Mouse (Mus musculus): ENCODE data around the gene Actn1.

Actn1 gene

DNA sequence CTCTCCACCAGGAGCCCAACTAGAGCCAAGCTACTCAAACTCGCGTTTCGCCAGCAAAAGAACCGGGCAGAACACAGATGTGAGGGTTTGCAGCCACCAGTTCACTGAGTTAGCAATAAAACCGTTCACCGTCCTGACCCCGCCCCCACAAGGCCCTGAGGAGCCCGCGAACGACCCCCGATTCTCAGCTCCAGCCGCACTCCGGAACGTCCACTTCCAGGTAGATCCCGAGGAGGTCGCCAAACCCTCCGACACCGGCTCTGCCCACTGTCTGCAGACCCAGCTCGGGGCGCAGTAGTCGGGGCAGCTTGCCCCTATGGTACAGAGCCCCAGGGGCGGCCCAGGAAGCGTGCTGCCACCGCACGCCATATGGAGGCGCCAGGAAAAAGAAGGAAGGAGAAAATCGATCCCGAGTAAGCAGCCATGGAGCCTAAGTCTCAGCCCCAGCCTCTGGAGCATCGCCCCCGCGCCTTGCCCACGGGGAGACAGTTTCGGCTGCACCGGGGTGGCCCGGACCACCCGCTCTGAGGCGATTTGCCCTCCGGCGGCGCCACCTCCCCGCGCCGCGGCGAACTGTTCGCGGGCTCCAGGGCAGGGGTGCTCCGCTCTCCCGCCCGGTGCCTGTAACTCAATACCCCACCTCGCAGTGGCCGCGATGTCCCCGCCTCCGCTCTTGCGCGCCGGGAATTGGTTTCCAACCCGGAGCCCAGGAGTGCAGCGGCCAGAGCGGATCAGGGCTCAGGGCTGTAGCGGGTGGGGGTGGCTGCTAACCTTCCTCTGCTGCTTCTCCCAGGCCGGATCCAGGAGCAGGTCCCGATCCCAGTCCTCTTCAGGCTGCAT is 735 bp downstream of the Actn1 start:
- DNase-seq (ENCODE audit: low spot score in 2 of 2): peak; percentile 46 to 65

DNA sequence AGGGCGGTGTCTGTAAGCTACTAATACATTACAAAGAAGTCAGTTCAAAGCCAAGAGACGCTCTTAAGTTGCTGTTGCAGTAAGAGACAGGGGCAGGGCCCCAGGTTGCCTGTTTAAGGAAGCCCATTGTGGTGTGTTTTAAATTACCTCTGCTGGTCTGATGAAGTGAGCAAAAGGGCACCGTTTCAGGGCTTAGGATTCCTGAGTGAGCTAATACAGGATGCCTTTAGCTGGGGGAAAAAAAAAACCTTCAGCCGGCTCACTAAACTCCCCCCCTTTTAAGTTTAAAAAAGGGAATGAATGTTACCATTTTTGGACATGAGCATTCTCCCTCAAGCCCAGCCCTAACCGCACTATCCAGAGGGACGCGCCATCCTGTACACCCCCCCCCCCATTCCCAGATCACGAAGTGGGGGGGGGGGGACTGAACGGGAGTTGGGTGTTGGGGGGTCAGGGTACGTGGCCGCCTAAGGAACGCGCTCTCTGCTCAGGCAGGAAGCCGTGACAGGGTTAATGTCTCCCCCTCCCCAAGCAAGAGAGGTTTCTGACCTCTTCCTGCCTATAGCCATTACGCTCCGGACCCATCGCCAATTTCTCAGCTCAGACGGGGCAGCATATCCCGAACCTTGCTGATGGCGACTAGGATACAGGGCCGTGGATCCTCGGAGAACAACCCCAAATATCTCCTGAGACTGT is 1.5 kb downstream of the Actn1 start:
- DNase-seq (ENCODE audit: low spot score in 2 of 2): no peak

DNA sequence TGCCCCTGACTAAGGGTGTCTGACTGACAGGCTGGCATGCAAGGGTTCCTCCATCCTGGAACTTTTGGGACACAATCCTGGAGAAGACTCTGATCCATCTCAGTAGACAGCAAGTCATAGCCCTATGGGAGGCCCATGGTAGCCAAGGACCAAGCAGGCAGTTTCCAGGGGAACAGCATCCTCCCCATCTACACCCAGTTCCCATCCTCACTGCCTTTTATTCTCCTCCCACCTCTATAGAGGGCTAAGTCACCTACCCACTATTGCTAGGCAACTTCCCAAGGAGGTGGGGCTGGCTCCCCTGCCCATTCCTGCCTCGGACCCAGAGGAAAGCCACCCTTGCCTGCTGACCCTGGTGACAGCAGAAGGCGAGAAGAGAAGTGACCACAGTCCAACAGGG is 8.2 kb downstream of the Actn1 start:
- no peak for DNase-seq (ENCODE audit: low spot score in 2 of 2)

DNA sequence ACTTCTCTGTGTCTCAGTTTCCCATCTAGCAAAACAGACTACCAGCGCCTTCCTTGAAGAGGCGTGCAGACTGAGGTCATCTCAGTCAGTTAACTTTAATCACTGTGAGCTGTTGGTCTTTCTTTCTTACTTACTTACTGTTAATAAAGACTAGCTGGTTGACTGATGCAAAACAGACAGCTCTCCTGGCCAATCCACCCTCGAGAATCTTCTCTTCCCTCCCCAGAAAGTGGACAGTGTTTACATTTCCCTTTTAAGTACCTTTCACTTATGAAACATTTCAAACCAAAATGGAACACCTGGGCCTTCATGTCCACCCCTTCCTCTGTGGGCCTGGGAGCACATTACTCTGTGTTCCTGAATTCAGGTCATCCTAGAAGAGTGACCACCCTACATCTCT is 8.6 kb downstream of the Actn1 start:
- no peak for DNase-seq (ENCODE audit: low spot score in 2 of 2)

DNA sequence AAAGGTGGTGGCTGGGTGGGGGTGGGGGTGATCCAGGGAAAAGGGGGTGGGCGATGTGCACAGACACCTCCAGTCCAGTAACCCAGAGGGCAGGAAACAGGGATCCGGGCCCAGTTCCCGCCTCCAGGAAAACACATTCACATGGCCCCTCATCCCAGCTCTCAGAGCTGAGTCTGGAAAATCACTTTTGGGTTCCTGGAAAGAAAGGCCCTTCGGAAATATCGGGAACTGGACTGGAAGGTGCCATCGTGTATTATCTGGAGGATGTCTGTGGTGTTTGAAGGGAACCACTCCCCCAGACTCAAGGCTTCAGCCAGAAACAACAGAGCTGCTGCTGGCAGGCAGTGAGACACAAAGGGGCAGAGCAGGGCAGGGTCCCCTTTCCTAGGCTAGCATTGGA is 10.6 kb downstream of the Actn1 start:
- DNase-seq (ENCODE audit: low spot score in 2 of 2): no peak

DNA sequence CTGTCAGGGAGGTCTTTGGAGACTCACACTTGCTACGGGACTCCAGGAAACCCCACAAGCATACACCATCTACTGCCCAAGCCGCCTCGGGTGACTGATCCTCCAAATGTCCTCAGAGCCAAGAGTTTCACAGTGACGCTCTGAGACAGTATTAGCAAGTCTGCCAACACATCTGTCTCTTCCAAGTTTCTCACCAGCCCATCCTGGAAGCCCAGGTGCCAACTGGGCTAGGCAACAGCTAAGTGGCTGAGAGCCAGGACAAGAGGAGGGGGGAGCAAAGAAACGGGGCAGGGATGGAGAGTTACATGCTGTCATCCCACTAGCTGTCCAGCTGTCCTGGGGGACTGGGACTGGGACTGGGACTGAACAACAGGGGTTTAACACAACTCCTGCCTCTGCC is 13.1 kb downstream of the Actn1 start:
- DNase-seq (ENCODE audit: low spot score in 2 of 2): no peak

DNA sequence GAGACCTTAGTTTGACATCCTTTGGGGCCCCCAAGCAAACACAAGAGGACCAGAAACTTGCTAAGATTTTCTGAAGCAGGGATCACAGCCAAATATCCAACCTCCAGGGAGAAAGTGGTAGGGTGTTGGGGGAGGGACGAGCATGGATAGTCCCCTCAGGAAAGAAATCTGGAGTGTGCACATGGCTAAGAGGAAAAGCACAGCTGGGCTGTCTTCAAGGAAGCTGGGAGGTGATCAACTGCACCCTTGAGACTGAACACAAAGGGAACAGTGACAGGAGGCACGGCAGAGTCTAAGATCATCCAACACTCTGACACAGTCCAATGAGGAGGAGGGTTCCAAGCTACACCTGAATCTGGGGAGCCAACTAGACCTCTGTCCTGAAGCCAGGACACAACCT is 13.7 kb downstream of the Actn1 start:
- DNase-seq (ENCODE audit: low spot score in 2 of 2): no peak

DNA sequence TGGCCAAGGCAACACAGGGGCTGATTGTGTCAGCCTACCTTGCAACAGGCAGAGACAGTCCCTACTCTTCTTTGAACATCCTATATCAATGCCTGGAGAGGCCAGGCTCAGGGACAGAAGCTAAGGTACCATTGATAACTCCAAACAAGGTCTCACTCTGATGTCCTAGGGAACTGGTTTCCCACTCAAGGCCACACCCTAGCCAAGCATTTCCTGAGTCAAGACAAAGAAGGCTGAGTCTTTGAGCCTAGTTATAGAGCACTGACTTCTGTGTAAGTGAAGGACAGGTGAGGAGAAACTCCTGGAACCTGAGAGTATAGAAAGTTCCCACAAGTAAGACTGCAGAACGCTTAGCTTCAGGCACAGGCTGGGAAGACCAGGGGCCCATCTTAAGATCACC is 15.4 kb downstream of the Actn1 start:
- no peak for DNase-seq (ENCODE audit: low spot score in 2 of 2)

DNA sequence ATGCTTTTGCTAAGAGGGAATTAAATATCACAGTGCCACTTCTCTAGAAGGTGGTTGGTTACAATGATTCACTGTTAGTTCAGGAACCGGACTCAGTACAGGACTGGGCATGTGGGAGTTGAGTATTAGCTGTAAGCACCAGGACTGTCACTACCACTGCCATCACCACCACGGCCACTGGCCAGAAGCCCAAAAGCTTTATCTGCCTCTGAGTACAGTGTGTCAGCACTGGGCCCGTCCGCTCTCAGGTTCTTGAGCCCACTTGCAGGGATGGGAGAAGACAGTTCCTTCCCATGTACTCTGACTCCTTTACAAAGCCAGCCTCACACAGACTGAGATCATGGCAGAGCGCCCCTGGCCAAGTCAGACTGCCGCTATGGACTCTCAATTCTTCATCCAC is 16.0 kb downstream of the Actn1 start:
- no peak for DNase-seq (ENCODE audit: low spot score in 2 of 2)

DNA sequence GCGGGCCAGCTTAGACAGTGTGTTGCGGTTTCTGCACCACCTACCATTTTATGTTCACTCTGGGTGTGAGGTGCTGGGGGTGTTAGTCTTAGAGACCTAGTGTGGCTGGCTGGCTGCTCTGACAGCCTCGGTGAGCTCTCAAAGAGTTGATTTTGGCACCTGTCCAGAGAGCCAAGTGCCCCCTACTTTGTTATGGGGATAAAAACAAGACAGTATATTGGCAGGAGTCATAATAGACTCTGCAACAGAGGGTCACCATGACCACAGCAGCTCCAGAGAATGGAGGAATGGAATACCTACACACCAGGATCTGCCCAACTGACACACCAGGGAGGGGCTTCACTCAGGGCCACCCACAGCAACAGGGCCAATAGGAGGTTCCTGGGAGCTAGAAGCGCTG is 16.8 kb downstream of the Actn1 start:
- DNase-seq (ENCODE audit: low spot score in 2 of 2): no peak

DNA sequence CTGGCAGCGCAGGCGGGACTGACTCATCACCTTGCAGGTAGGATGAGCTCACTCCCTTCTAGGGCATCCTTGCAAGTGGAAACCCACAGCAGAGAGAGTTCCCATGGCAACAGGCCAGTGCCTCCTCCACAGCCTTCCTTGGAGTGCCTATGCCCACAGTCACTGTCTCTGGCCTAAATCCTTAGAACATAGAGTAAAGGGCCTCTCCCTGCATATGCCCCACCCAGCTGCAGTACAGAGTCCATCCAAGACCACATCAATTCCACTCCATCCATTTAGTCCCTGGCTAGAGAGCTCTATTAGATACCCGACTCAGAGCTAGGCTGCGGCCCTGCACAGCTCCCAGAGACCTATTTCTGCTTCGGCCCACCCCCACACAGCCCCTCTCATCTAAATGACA is 20.7 kb downstream of the Actn1 start:
- DNase-seq (ENCODE audit: low spot score in 2 of 2): peak; percentile 53 to 61

DNA sequence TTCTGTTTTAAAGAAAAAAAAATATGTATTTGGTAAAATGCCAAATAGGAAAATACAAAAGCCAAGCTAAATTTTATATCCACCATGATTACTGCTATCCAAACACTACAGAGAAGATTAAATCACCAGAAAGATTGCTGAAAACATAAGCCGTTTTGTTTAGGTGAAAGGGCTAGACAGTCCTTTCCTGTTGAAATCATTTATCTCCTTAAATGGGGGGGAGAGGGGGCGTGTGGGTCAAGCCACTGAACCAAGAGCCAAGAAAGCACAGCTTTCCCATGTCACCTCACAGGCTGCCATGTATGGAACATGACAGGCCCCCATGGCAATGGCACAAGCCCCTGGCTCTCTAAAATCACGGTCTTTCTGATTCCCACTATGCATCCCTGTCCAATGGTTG is 21.6 kb downstream of the Actn1 start:
- DNase-seq (ENCODE audit: low spot score in 2 of 2): no peak

DNA sequence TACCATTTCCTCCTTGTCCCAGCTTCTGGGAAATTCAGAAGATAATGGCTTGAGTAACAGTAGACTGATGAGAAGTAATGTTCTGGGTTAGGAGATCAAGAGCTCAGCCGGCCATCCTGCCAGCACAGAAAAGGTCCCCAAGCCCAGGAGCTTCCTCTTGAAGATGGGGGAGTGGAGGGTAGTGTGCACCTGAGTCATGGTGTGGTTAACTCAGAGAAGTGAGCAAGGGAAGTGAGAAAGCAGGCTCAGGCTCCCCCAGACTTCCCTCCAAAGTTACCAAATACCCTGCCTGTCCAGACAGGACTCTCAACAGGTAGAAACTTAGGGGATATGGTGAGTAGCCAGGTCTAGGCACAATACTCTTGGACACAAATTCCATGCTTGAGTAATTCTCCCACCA is 24.9 kb downstream of the Actn1 start:
- no peak for DNase-seq (ENCODE audit: low spot score in 2 of 2)

DNA sequence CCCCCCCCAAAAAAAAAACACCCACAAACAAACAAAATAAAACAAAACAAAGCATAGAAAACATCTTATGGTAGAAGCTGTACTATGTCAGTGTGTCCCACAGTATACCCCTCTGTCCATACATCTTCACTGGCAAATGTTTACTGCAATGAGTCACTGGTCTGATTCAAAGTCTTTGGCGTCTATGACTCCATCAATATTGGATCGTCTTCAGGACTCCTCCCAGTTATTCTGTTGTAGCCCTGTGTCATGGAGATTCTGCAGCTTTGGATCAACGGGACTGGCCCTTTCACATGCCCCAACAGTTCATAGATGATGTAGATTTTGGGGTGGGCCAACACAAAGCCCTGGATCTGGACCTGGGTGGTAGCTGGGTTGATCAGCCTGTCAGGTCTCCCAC is 25.9 kb downstream of the Actn1 start:
- no peak for DNase-seq (ENCODE audit: low spot score in 2 of 2)

DNA sequence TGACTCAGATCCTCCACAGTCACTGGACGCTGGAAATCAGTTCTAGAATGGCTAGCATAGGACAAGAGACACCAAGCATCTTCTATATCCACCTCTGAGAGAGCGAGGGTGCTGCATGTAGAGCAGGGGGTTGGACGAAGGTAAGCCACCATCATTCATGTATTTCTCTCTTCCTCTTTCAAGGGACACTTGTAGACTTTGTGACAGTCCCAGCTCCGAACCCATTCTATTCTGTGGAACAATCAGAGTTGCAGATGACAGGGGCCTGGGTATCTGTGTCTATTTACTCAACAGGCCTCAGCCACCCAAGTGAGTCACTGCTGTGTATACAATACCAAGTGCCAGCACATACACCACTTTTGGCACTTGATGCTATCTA is 27.3 kb downstream of the Actn1 start:
- DNase-seq (ENCODE audit: low spot score in 2 of 2): no peak

DNA sequence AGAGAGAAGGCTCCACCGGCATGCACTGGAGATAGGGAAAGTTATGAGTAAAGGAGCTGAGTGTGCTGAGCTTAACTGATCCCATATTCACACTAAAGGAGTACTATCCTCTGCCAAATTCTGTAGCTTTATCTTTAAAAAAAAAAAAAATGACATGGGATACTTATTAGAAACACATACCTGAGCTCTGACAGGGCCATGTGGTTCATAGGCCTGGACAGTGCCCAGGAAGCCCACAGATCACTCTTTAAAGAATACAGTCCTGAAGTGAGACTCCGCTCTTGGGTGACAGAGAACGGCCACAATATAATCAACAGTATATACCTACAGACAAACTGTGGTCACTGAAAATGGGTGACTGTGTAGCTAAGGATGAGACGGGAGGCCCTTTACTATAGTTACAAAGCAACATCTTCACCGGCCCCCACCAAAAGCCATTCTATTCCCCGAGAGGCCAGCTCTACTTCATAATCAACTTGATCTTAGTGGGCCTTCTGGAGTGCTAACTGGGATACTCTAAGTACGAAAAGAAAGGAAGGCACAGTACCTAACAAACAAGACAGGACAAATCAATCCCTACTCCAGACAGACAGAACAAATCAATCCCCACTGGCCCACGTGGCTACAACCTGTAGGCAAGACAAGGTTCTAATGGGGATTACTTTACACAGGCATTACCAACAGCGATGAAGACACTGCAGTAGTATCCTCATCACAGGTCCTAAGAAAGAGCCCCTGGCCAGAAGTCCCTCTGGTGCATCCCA is 27.9 kb downstream of the Actn1 start:
- DNase-seq (ENCODE audit: low spot score in 2 of 2): no peak

DNA sequence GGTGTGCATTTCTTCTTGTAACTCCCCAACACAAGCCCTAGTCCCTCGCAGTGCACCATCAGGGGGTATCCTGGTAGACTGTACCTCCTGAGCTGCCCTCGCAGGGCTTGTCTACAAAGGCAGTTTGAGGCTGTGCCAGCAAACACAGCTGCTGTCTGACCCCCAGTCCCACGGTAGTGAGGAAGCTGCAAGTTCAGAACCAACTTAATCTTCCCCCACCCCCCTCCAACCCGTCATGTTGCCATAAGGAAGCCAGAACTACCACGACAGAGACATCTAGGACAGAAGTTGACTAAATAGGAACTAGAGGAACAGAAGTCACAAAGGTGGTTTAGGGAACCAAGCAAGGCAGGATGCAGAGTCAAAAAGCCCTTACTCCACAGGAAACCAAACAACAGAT is 28.9 kb downstream of the Actn1 start:
- DNase-seq (ENCODE audit: low spot score in 2 of 2): no peak

DNA sequence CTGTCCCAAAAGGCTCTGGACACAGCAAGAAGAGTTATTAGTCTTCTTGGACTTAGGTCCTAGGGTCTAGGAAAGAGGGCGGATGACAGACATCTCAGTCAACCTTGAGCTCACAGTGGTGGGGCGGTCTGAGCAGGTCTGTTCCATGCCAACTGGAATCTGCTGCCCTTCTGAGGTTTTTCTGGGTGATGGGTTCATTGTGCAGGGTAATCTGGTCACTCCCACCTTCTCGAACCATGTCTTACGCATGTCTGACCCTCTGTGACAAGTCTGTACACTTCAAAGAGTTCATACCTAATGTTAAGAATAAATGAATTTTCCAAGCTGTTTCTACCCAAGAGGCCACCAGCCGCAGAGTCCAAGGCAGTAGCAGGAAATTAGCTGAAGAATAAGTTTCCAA is 29.3 kb downstream of the Actn1 start:
- no peak for DNase-seq (ENCODE audit: low spot score in 2 of 2)

DNA sequence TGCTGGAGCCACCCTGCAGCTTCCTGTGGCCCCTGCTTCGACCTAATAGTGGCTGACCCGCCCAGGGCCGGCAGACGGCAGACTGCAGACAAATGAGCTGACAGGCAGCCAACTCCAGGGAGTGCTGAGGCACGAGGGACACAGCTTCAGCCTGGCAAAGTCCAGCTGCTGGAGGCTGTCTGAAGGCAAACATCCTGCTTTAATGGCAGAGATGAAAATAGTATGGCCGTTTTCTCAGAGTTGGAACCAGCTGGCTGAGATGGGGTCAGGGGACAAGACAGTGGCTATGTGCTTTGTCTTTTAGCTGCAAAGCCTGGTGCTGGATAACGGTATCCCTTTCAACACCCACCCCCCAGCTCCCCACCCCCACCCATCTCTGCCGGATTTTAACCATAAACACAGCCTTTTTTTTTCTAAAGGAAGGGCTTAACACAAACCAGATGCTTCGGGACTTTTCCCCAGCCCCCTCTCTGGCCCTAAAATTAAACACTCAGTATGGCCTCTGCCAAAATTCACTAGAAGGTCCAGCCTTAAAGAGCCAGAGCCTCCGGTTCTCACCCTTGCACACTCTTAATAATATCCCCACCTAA is 30.0 kb downstream of the Actn1 start:
- peak; percentile 42 to 60 for DNase-seq (ENCODE audit: low spot score in 2 of 2)

DNA sequence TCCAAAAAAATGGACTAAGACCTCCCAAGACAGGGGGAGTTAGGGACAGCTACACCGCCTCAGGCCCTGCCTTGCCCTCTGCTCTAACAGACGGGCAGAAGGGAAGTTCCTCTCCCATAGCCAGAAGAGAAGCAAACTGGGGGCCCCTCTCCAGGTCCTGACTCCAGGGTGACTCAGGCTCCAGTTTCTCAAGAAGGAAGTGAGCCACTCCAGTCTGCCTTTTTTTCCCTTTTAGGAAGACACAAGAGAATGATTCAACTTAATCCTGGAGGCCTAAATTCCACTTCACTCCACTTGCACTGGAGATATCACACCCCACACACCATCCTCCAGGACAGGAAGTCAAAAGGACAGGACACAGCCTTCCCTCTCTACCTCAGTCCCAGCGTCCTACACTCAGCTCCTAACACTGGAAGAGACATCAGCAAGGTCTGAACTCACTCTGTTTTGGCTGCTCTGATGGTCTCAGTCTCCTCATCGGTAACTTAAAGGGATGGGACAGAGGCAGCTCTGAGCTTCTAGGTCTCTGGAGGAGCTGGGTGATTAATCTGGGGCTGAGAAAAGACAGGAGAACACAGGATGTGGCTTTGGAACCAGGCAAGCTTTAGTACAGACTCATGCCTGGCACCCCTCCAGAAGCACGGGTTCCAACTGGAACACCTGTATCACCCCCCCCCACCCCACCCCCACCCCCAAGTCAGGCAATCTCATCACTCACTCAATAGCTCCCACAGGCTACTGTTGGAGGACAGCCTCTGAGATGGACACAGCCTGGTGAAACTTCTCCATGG is 31.0 kb downstream of the Actn1 start:
- DNase-seq (ENCODE audit: low spot score in 2 of 2): no peak

DNA sequence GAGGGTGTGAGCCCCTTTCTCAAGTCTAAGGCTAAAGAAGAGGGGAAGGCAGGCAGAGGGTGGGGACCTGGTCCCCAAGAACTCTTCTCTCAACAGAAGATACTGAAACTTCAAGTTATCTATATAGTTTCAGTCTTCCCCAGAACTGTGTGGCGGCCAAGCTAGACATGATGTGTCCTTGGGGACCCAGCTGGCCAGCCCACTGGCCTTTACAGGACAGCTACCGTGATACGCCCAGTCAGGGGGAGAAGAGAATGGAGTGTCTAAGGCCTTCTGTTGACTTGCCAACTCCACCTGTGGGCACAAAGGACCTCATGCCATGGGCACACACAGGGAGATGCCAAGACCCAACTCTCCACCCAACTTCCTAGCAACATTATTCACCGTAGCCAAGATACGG is 31.8 kb downstream of the Actn1 start:
- DNase-seq (ENCODE audit: low spot score in 2 of 2): no peak

DNA sequence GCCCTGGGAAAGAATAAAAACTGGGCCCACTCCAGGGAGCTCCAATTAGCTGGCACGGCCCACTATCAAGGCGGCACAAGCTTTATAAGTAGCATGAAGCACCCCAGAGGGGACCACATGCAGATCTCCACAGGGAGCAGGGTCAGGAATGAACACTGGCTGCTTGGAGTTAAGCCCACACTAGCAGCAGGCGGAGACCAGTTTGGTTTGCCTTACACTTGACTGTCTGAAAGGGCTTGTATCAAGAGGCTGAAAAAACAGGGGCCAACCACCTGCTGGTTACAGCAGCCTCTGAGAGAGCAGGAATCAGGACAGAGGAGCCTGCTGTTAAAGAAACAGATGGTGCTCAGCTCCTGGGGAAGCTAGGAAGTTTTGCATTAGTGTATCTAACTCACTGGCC is 32.3 kb downstream of the Actn1 start:
- DNase-seq (ENCODE audit: low spot score in 2 of 2): peak in 1 of 2 experiments; percentile 34

Data from frontal cortex, postnatal 10 days (tissue).